Mouse (Mus musculus) liver, adult 2 months (tissue): ENCODE data around the gene Il20.

Experiments
- CTCF ChIP-seq: fragments of 200-500 bp; IDR thresholded peaks from 2 replicates; pipeline ENCODE4 v1.5.1; 2011; ENCODE audit warnings: low read depth, low read length, control low read depth
- POLR2A ChIP-seq: fragments of 200-500 bp; IDR thresholded peaks from 2 replicates; pipeline ENCODE4 v1.6.1; 2011; ENCODE audit warnings: low read length, control low read depth; ENCODE audit not compliant: insufficient read depth; ENCODE audit errors: extremely low read depth

- TF ChIP-seq POLR2A (no peak), CTCF (no peak)
Observed at GRCm38 (mm10) chr1:130937170-130937569, 25.9 kb upstream of the Il20 start.
